Mouse (Mus musculus) spleen, adult 2 months (tissue): ENCODE results near the gene Ifit3b.

Experiments used
- CTCF ChIP-seq: fragments of 200-500 bp; IDR thresholded peaks from 2 replicates; pipeline ENCODE4 v1.5.1; 2011; ENCODE audit warnings: mild to moderate bottlenecking, inconsistent platforms; ENCODE audit not compliant: insufficient read depth, insufficient read length, insufficient replicate concordance; ENCODE audit errors: extremely low read depth
- POLR2A ChIP-seq: fragments of 200-500 bp; IDR thresholded peaks from 2 replicates; pipeline ENCODE4 v1.6.1; 2011; ENCODE audit warnings: low read depth, low read length, inconsistent platforms

- no peak for TF ChIP-seq POLR2A
- TF ChIP-seq CTCF, result no peak
These were observed 34.8 kb downstream of the Ifit3b start for GRCm38 (mm10) chr19:34642616-34643015.
